Mouse (Mus musculus) liver, embryonic 14.5 days (tissue): ENCODE results near the gene Lyzl4.

Source experiments
- CTCF ChIP-seq: IDR thresholded peaks from 2 replicates; pipeline ENCODE4 v1.5.1; 2016; ENCODE audit warnings: antibody characterized with exemption, low read depth, control low read depth
- EP300 ChIP-seq: IDR thresholded peaks from 2 replicates; pipeline ENCODE4 v1.6.1; 2016; ENCODE audit warnings: antibody characterized with exemption, low read depth

DNA sequence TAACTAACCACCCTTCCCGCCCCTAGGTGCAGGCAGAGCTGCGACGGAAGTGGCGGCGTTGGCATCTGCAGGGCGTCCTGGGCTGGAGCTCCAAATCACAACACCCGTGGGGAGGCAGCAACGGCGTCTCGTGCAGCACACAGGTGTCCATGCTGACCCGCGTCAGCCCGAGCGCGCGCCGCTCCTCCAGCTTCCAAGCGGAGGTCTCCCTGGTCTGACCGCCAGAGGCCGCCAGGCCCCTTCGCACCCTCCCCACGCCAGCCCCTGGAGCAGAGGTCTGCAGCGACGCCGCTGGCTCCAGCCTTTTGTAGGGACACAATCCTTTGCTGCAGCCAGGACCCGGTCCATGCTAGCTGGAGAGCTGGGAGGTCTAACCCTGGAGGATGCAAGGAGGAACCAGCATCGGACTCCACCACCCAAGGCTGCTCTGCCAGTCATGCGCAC lies 27.5 kb upstream of the Lyzl4 start:
- TF ChIP-seq CTCF (peak; percentile 79), EP300 (no peak)
